In genomic region chr8:102790303-102790702, GRCm38 (mm10) we compare ENCODE assay signal across 10 mouse cellular contexts. TPM values are rescaled to one million over a fixed set of nuclear protein-coding genes. Genes with fewer than 3 reads are reported as not detected.
A peak's percentile ranks its signal among the peaks of the same experiment; 100 is the strongest.
DNase-seq lines count a peak whose midpoint lies in the region; ATAC-seq and TF ChIP-seq lines count a peak whose summit lies in the region.
"Had no signal": no experiment of that assay in that cellular context is flagged by ENCODE, and none has a peak within 500 bp of the region (broad histone marks: within the 10 kb centered on the region; RNA-seq: fewer than 3 reads in every experiment).

No protein-coding gene starts in this region.

- H3K4me1 ChIP-seq in forebrain, postnatal 0 days (ENCODE audit: insufficient read depth), result no peaks in the 10 kb centered on the region
- peaks cover 15% of the 10 kb centered on the region for H3K4me1 ChIP-seq in forebrain, embryonic 15.5 days
- H3K4me1 ChIP-seq in liver, postnatal 0 days (ENCODE audit: insufficient read depth), result no peaks in the 10 kb centered on the region
- H3K4me1 ChIP-seq in liver, embryonic 11.5 days (replicated peaks; ENCODE audit: control insufficient read depth, insufficient read depth, low read length), result no peaks in the 10 kb centered on the region
- 0 out of 2 replicates have a peak, but pooled peaks cover 3% of the 10 kb centered on the region for H3K4me1 ChIP-seq in limb, embryonic 11.5 days (ENCODE audit: control insufficient read depth, insufficient read depth, low read length)

- no peak overlapping the region for H3K27ac ChIP-seq in forebrain, postnatal 0 days (ENCODE audit: low read depth, low read length)
- no peak overlapping the region for H3K27ac ChIP-seq in forebrain, embryonic 15.5 days (replicated peaks)
- no peak overlapping the region for H3K27ac ChIP-seq in liver, postnatal 0 days (ENCODE audit: low read depth)
- no peak overlapping the region for H3K27ac ChIP-seq in liver, embryonic 11.5 days (ENCODE audit: low read depth, low read length)
- H3K27ac ChIP-seq in limb, embryonic 11.5 days (replicated peaks; ENCODE audit: low read depth, low read length), result no peak overlapping the region
- H3K27ac ChIP-seq: lung, embryonic 15.5 days had no signal

- H3K4me2 ChIP-seq in forebrain, postnatal 0 days (ENCODE audit: low read depth), result no peak overlapping the region
- H3K4me2 ChIP-seq in forebrain, embryonic 15.5 days (replicated peaks), result no peak overlapping the region
- H3K4me2 ChIP-seq in liver, postnatal 0 days (ENCODE audit: low read depth, low read length), result no peak overlapping the region
- H3K4me2 ChIP-seq in liver, embryonic 11.5 days, result no peak overlapping the region
- no peak overlapping the region for H3K4me2 ChIP-seq in limb, embryonic 11.5 days (ENCODE audit: low read depth, severe bottlenecking)
- H3K4me2 ChIP-seq: lung, embryonic 15.5 days had no signal

- H3K27me3 ChIP-seq in forebrain, postnatal 0 days (ENCODE audit: insufficient read depth, low read length), result no peaks in the 10 kb centered on the region
- H3K27me3 ChIP-seq in forebrain, embryonic 15.5 days, result no peaks in the 10 kb centered on the region
- peaks cover 27% of the 10 kb centered on the region for H3K27me3 ChIP-seq in liver, postnatal 0 days (ENCODE audit: insufficient read depth, low read length)
- peaks cover 26% of the 10 kb centered on the region for H3K27me3 ChIP-seq in liver, embryonic 11.5 days (replicated peaks; ENCODE audit: control insufficient read depth, insufficient read depth, low read length)
- no peaks in the 10 kb centered on the region for H3K27me3 ChIP-seq in limb, embryonic 11.5 days (ENCODE audit: control insufficient read depth, insufficient read depth, low read length)

- no peaks in the 10 kb centered on the region for H3K36me3 ChIP-seq in forebrain, postnatal 0 days (ENCODE audit: insufficient read depth)
- no peaks in the 10 kb centered on the region for H3K36me3 ChIP-seq in forebrain, embryonic 15.5 days
- H3K36me3 ChIP-seq in liver, postnatal 0 days (replicated peaks; ENCODE audit: insufficient read depth, low read length), result no peaks in the 10 kb centered on the region
- no peaks in the 10 kb centered on the region for H3K36me3 ChIP-seq in liver, embryonic 11.5 days (ENCODE audit: control insufficient read depth, insufficient read depth, low read length)
- H3K36me3 ChIP-seq in limb, embryonic 11.5 days (ENCODE audit: control insufficient read depth, insufficient read depth, low read length), result no peaks in the 10 kb centered on the region
- H3K36me3 ChIP-seq: lung, embryonic 15.5 days had no signal

- TF ChIP-seq EP300 in liver, postnatal 0 days (IDR thresholded peaks at IDR 0.05; ENCODE audit: low read depth), result no peak

- H3K9me3 ChIP-seq in forebrain, postnatal 0 days (ENCODE audit: low read length), result no peaks in the 10 kb centered on the region
- no peaks in the 10 kb centered on the region for H3K9me3 ChIP-seq in forebrain, embryonic 15.5 days
- H3K9me3 ChIP-seq in liver, postnatal 0 days (ENCODE audit: low read length), result no peaks in the 10 kb centered on the region
- no peaks in the 10 kb centered on the region for H3K9me3 ChIP-seq in liver, embryonic 11.5 days (ENCODE audit: control insufficient read depth, low read length)
- H3K9me3 ChIP-seq in limb, embryonic 11.5 days (ENCODE audit: control insufficient read depth, low read length), result no peaks in the 10 kb centered on the region
- H3K9me3 ChIP-seq: lung, embryonic 15.5 days had no signal

- WGBS in forebrain, postnatal 0 days, result 21% methylated on average over 4 of the region's 4 CpGs
- 16% methylated on average over 4 of the region's 4 CpGs for WGBS in forebrain, embryonic 15.5 days
- WGBS in liver, postnatal 0 days (ENCODE audit: insufficient replicate concordance), result 22% methylated on average over 4 of the region's 4 CpGs
- WGBS in liver, embryonic 11.5 days, result 30% methylated on average over 4 of the region's 4 CpGs
- 39% methylated on average over 4 of the region's 4 CpGs for WGBS in limb, embryonic 11.5 days

- no peak overlapping the region for H3K9ac ChIP-seq in forebrain, postnatal 0 days
- H3K9ac ChIP-seq in forebrain, embryonic 15.5 days (replicated peaks), result no peak overlapping the region
- H3K9ac ChIP-seq in liver, postnatal 0 days (replicated peaks), result no peak overlapping the region
- H3K9ac ChIP-seq in liver, embryonic 11.5 days (ENCODE audit: low read depth, low read length), result no peak overlapping the region
- no peak overlapping the region for H3K9ac ChIP-seq in limb, embryonic 11.5 days (ENCODE audit: low read length)
- H3K9ac ChIP-seq: lung, embryonic 15.5 days had no signal

- TF ChIP-seq CTCF in forebrain, postnatal 0 days (IDR thresholded peaks at IDR 0.05; ENCODE audit: low read depth), result peak; percentile 82
- TF ChIP-seq CTCF in liver, postnatal 0 days (IDR thresholded peaks at IDR 0.05; ENCODE audit: low read depth), result peak; percentile 62

- no peak overlapping the region for H3K4me3 ChIP-seq in forebrain, postnatal 0 days (ENCODE audit: low read depth, low read length)
- H3K4me3 ChIP-seq in forebrain, embryonic 15.5 days, result no peak overlapping the region
- no peak overlapping the region for H3K4me3 ChIP-seq in liver, postnatal 0 days (ENCODE audit: low read depth, low read length)
- no peak overlapping the region for H3K4me3 ChIP-seq in liver, embryonic 11.5 days (ENCODE audit: low read depth, low read length)
- H3K4me3 ChIP-seq in limb, embryonic 11.5 days (ENCODE audit: low read depth, low read length), result no peak overlapping the region
- H3K4me3 ChIP-seq: lung, embryonic 15.5 days had no signal

- DNase-seq in forebrain, postnatal 0 days, result peak; percentile 75
- DNase-seq in liver, postnatal 0 days, result no peak
- DNase-seq in liver, embryonic 11.5 days (ENCODE audit: low spot score), result no peak
- peak; percentile 42 for DNase-seq in ZHBTc4 (ENCODE audit: low read depth, low spot score)
- DNase-seq in limb, embryonic 11.5 days (ENCODE audit: low spot score), result peak; percentile 46
- DNase-seq in ovary, adult 18-20 months (ENCODE audit: low spot score), result no peak
- no peak for DNase-seq in thymus, postnatal 25 days
- DNase-seq: cerebellum, adult 11 months had no signal

- ATAC-seq in forebrain, postnatal 0 days, result no peak
- no peak for ATAC-seq in forebrain, embryonic 15.5 days (replicated peaks)
- ATAC-seq in liver, postnatal 0 days, result no peak
- ATAC-seq in liver, embryonic 11.5 days (replicated peaks; ENCODE audit: low FRiP score), result no peak
- ATAC-seq in limb, embryonic 11.5 days (ENCODE audit: insufficient number of reproducible peaks, low FRiP score, low TSS enrichment, low read depth), result no peak

RNA-seq across cellular contexts. Expression of gene Cdh11, which starts 4.9 kb away (rescaled TPM):
- 62.4 and 69.0 TPM in 2 replicates for total RNA-seq in forebrain, postnatal 0 days (2014; rRNA removed)
- 18.1 and 25.8 TPM in 2 replicates for polyA plus RNA-seq in forebrain, postnatal 0 days (2015; fragmentation: Nextera tagmentation; extraction: Ambion mirVana)
- polyA plus RNA-seq in forebrain, embryonic 15.5 days (2015; fragmentation: Nextera tagmentation; extraction: Ambion mirVana), result 29.5 and 30.5 TPM in 2 replicates
- 0.59 and 0.63 TPM in 2 replicates for polyA plus RNA-seq in liver, postnatal 0 days (2015; fragmentation: Nextera tagmentation; extraction: Ambion mirVana)
- polyA plus RNA-seq in liver, embryonic 11.5 days (2014; fragmentation: Nextera tagmentation; extraction: Ambion mirVana), result 27.4 and 31.7 TPM in 2 replicates
- polyA plus RNA-seq in limb, embryonic 11.5 days (2014; fragmentation: Nextera tagmentation; extraction: Ambion mirVana), result 160 and 163 TPM in 2 replicates

Comparison
In these comparisons a context has a peak if more than half of its experiments do, and no peak if none do; other contexts are left out.
1. RNA of gene Cdh11, which starts 4.9 kb away (polyA plus RNA-seq): 160 to 163 TPM in limb, embryonic 11.5 days, 29.5 to 30.5 TPM in forebrain, embryonic 15.5 days, 27.4 to 31.7 TPM in liver, embryonic 11.5 days and 18.1 to 25.8 TPM in forebrain, postnatal 0 days; 0.59 to 0.63 TPM in liver, postnatal 0 days; every median in the first group is over 10 times any median in the second.
2. DNase-seq: peak in forebrain, postnatal 0 days (single experiment), ZHBTc4 (single experiment) and limb, embryonic 11.5 days (single experiment); none in liver, postnatal 0 days (single experiment), liver, embryonic 11.5 days (single experiment), ovary, adult 18-20 months (single experiment) and thymus, postnatal 25 days (single experiment).